Mouse (Mus musculus) forebrain, embryonic 16.5 days (tissue): ENCODE data around the gene Lrp1. TPM values are rescaled to one million over a fixed set of nuclear protein-coding genes. Genes with fewer than 3 reads are reported as not detected.

Experiments
- ATAC-seq: fragments of 200-750 bp; cut with Nextera tagmentation; 2 replicates; pipeline ENCODE4 v1.8.0; 2017; ENCODE audit warnings: mild to moderate bottlenecking, moderate library complexity
- H3K27ac ChIP-seq: fragments of 300-500 bp; sonication (generic); 2 replicates; pipeline ENCODE4 v1.5.1; 2014; ENCODE audit warnings: low read length, control low read depth
- H3K27me3 ChIP-seq: fragments of 300-500 bp; sonication (generic); replicated peaks from 2 replicates; pipeline ENCODE4 v1.6.1; 2014; ENCODE audit warnings: low read length; ENCODE audit not compliant: control insufficient read depth, insufficient read depth
- H3K36me3 ChIP-seq: fragments of 300-500 bp; sonication (generic); 2 replicates; pipeline ENCODE4 v1.6.1; 2014; ENCODE audit not compliant: control insufficient read depth, insufficient read depth
- H3K4me1 ChIP-seq: fragments of 300-500 bp; sonication (generic); replicated peaks from 2 replicates; pipeline ENCODE4 v1.6.1; 2014; ENCODE audit warnings: low read length; ENCODE audit not compliant: control insufficient read depth, insufficient read depth
- H3K4me2 ChIP-seq: fragments of 300-500 bp; sonication (generic); 2 replicates; pipeline ENCODE4 v1.6.1; 2014; ENCODE audit warnings: mild to moderate bottlenecking, low read length, control low read depth
- H3K4me3 ChIP-seq: fragments of 300-500 bp; sonication (generic); replicated peaks from 2 replicates; pipeline ENCODE4 v1.5.1; 2014; ENCODE audit warnings: mild to moderate bottlenecking, low read length, control low read depth
- H3K9ac ChIP-seq: fragments of 300-500 bp; sonication (generic); replicated peaks from 2 replicates; pipeline ENCODE4 v1.6.1; 2014; ENCODE audit warnings: low read depth, low read length, control low read depth
- H3K9me3 ChIP-seq: fragments of 300-500 bp; sonication (generic); 2 replicates; pipeline ENCODE4 v1.6.1; 2016; ENCODE audit warnings: low read length; ENCODE audit not compliant: control insufficient read depth
- WGBS: fragments of 180-500 bp; shearing (Covaris S2); extraction: QIAGEN DNeasy Blood & Tissue Kit; methylation state at CpG from one replicate; pipeline ENCODE4 v1.1.7; 2014; 5-methylcytosine and 5-hydroxymethylcytosine counted together
- polyA plus RNA-seq: library from polyadenylated mRNA; unstranded; fragments of >200 nt; fragmentation: Nextera tagmentation; extraction: Ambion mirVana; gene quantifications from 2 replicates; pipeline ENCODE4 v1.2.1, GENCODE M21; 2015

The Lrp1 gene
- polyA plus RNA-seq, 1 experiment from 2014 or later: 117 TPM

- Histone ChIP-seq H3K4me3 (no peak overlapping the region), H3K36me3 (peaks cover 16% of the 10 kb centered on the region), H3K4me2 (no peak overlapping the region), H3K27me3 (peaks cover 15% of the 10 kb centered on the region), H3K4me1 (peaks cover 32% of the 10 kb centered on the region), H3K27ac (no peak overlapping the region), H3K9me3 (no peaks in the 10 kb centered on the region), H3K9ac (no peak overlapping the region)
- ATAC-seq: peak; percentile 27
- WGBS: 7% methylated on average over 8 of the region's 8 CpGs
Measured at GRCm38 (mm10) chr10:127536586-127537314, 84.2 kb downstream of the Lrp1 start.

- Histone ChIP-seq H3K27me3 (peaks cover 23% of the 10 kb centered on the region), H3K9me3 (no peaks in the 10 kb centered on the region), H3K27ac (no peak overlapping the region), H3K4me3 (peak overlapping the region; percentile 62), H3K9ac (peak overlapping the region; percentile 43), H3K36me3 (peaks cover 10% of the 10 kb centered on the region; the same call in 1 of the 2 replicates), H3K4me1 (peaks cover 46% of the 10 kb centered on the region), H3K4me2 (peak overlapping the region; percentile 91)
- WGBS: 1% methylated on average over 30 of the region's 30 CpGs
- ATAC-seq: no peak
Measured at GRCm38 (mm10) chr10:127534929-127535384, 86.0 kb downstream of the Lrp1 start.

- Histone ChIP-seq H3K4me3 (peak within 1 kb of the TSS; percentile 62), H3K4me2 (peak within 1 kb of the TSS; percentile 91), H3K4me1 (peaks cover 46% of the 10 kb centered on the region), H3K9ac (peak within 1 kb of the TSS; percentile 61), H3K27ac (0 out of 2 replicates have a peak within 1 kb of the TSS, but pooled peaks have one; percentile 26), H3K36me3 (peaks cover 6% of the 10 kb centered on the region; the same call in 1 of the 2 replicates), H3K27me3 (peaks cover 29% of the 10 kb centered on the region), H3K9me3 (no peaks in the 10 kb centered on the region)
- WGBS: under 1% methylated on average over 68 of the region's 78 CpGs
- ATAC-seq: peak; percentile 11; the same call in 1 of the 2 replicates
Measured at GRCm38 (mm10) chr10:127534036-127534928, 86.7 kb downstream of the Lrp1 start, which contains the start of gene Nxph4. Nxph4 (minus strand) TSS chr10:127534559.

GRCm38 (mm10) chr10:127531548-127531947 is 89.4 kb downstream of the Lrp1 start:
- H3K9ac ChIP-seq: no peak overlapping the region
- no peaks in the 10 kb centered on the region for H3K9me3 ChIP-seq
- H3K4me2 ChIP-seq: peak overlapping the region; percentile 25
- 1% methylated on average over 4 of the region's 4 CpGs for WGBS
- no peaks in the 10 kb centered on the region for H3K36me3 ChIP-seq
- H3K4me3 ChIP-seq: peak overlapping the region; percentile 30
- H3K27me3 ChIP-seq: peaks cover 50% of the 10 kb centered on the region
- peaks cover 52% of the 10 kb centered on the region for H3K4me1 ChIP-seq
- no peak for ATAC-seq
- no peak overlapping the region for H3K27ac ChIP-seq

DNA sequence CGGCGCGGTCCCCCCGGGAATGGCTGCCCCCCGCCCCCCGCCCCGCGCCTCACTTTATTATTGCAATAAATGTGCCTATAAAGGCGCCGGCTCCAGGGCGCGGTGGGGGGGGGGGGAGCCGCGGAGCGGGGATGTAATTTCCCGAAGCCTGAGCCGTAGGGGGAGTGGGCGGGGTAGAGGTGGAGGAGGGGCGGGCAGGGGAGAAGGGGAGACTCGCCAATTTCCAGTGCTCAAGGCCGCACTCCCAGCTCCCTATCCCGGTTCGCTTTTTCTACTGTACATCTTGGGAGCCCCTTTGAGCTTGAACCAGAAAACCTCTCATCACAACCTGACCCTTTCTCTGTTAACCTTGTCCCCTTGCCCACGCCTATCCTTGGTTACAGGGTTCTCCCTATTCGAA is 90.0 kb downstream of the Lrp1 start:
- Histone ChIP-seq H3K36me3 (no peaks in the 10 kb centered on the region), H3K9ac (peak overlapping the region; percentile 16), H3K4me3 (peak overlapping the region; percentile 30), H3K27ac (no peak overlapping the region), H3K9me3 (no peaks in the 10 kb centered on the region), H3K4me1 (peaks cover 53% of the 10 kb centered on the region), H3K4me2 (peak overlapping the region; percentile 59), H3K27me3 (peaks cover 54% of the 10 kb centered on the region)
- ATAC-seq: no peak
- under 1% methylated on average over 19 of the region's 25 CpGs for WGBS

- ATAC-seq: peak; percentile 25; the same call in 1 of the 2 replicates
- Histone ChIP-seq H3K4me1 (peaks cover 48% of the 10 kb centered on the region), H3K27ac (no peak overlapping the region), H3K36me3 (no peaks in the 10 kb centered on the region), H3K4me2 (0 out of 2 replicates have a peak overlapping the region, but pooled peaks have one; percentile 15), H3K9me3 (no peaks in the 10 kb centered on the region), H3K9ac (no peak overlapping the region; the same call in 1 of the 2 replicates), H3K4me3 (no peak overlapping the region), H3K27me3 (peaks cover 54% of the 10 kb centered on the region)
- 6% methylated on average over 17 of the region's 17 CpGs for WGBS
Measured at GRCm38 (mm10) chr10:127527481-127527880, 93.5 kb downstream of the Lrp1 start.

GRCm38 (mm10) chr10:127526681-127527080 is 94.3 kb downstream of the Lrp1 start:
- H3K27me3 ChIP-seq: peaks cover 51% of the 10 kb centered on the region
- H3K27ac ChIP-seq: no peak overlapping the region
- peaks cover 50% of the 10 kb centered on the region for H3K4me1 ChIP-seq
- H3K36me3 ChIP-seq: no peaks in the 10 kb centered on the region
- no peaks in the 10 kb centered on the region for H3K9me3 ChIP-seq
- WGBS: under 1% methylated on average over 26 of the region's 26 CpGs
- peak overlapping the region; percentile 7; the same call in 1 of the 2 replicates for H3K9ac ChIP-seq
- ATAC-seq: no peak
- no peak overlapping the region for H3K4me3 ChIP-seq
- peak overlapping the region; percentile 31 for H3K4me2 ChIP-seq

GRCm38 (mm10) chr10:127526048-127526447 is 94.9 kb downstream of the Lrp1 start:
- Histone ChIP-seq H3K27ac (no peak overlapping the region), H3K4me3 (no peak overlapping the region), H3K27me3 (peaks cover 48% of the 10 kb centered on the region), H3K9ac (0 out of 2 replicates have a peak overlapping the region, but pooled peaks have one; percentile 7), H3K36me3 (no peaks in the 10 kb centered on the region), H3K4me2 (peak overlapping the region; percentile 31), H3K9me3 (no peaks in the 10 kb centered on the region), H3K4me1 (peaks cover 51% of the 10 kb centered on the region)
- ATAC-seq: no peak
- WGBS: 2% methylated on average over 26 of the region's 26 CpGs
